ENCODE assay signal across 13 mouse cellular contexts in genomic region chr4:147338032-147338610, GRCm38 (mm10). TPM values are rescaled to one million over a fixed set of nuclear protein-coding genes. Genes with fewer than 3 reads are reported as not detected.
DNase-seq lines count a peak whose midpoint lies in the region; ATAC-seq and TF ChIP-seq lines count a peak whose summit lies in the region.
"Had no signal": no experiment of that assay in that cellular context is flagged by ENCODE, and none has a peak within 500 bp of the region (broad histone marks: within the 10 kb centered on the region; RNA-seq: fewer than 3 reads in every experiment).

No protein-coding gene starts in this region.

- peaks cover 63% of the 10 kb centered on the region for H3K9me3 ChIP-seq in heart, embryonic 14.5 days (ENCODE audit: control insufficient read depth, low read length)
- peaks cover 61% of the 10 kb centered on the region for H3K9me3 ChIP-seq in liver, embryonic 12.5 days (replicated peaks)
- peaks cover 34% of the 10 kb centered on the region for H3K9me3 ChIP-seq in stomach, postnatal 0 days (ENCODE audit: control insufficient read depth, low read length)

- peak; percentile 58 for ATAC-seq in heart, embryonic 14.5 days (ENCODE audit: insufficient number of reproducible peaks, insufficient read depth, low FRiP score, low read depth)
- ATAC-seq in liver, embryonic 12.5 days: peak; percentile 35; the same call in 1 of the 2 replicates
- peak; percentile 52; the same call in 1 of the 2 replicates for ATAC-seq in stomach, postnatal 0 days (ENCODE audit: low FRiP score, low TSS enrichment)

- 60% methylated on average over 5 of the region's 5 CpGs for whole genome bisulfite sequencing in heart, embryonic 14.5 days
- 54% methylated on average over 5 of the region's 5 CpGs for WGBS in liver, embryonic 12.5 days (ENCODE audit: insufficient replicate concordance)
- WGBS in stomach, postnatal 0 days: 68% methylated on average over 5 of the region's 5 CpGs

- H3K4me2 ChIP-seq in heart, embryonic 14.5 days (ENCODE audit: low read length): no peak overlapping the region
- H3K4me2 ChIP-seq in liver, embryonic 12.5 days: no peak overlapping the region
- no peak overlapping the region for H3K4me2 ChIP-seq in stomach, postnatal 0 days (replicated peaks; ENCODE audit: low read depth)

- no peaks in the 10 kb centered on the region for H3K36me3 ChIP-seq in heart, embryonic 14.5 days (ENCODE audit: control insufficient read depth, insufficient read depth, low read length)
- no peaks in the 10 kb centered on the region for H3K36me3 ChIP-seq in liver, embryonic 12.5 days
- H3K36me3 ChIP-seq in stomach, postnatal 0 days (ENCODE audit: control insufficient read depth, insufficient read depth, low read length): no peaks in the 10 kb centered on the region

- TF ChIP-seq CTCF in stomach, postnatal 0 days (IDR thresholded peaks at IDR 0.05; ENCODE audit: low read depth): no peak

- no peak overlapping the region for H3K4me3 ChIP-seq in heart, embryonic 14.5 days (ENCODE audit: control insufficient read depth in 1 of 2, insufficient read depth in 1 of 2, low read depth in 1 of 2, low read length in 2 of 2)
- H3K4me3 ChIP-seq in liver, embryonic 12.5 days: no peak overlapping the region
- no peak overlapping the region for H3K4me3 ChIP-seq in stomach, postnatal 0 days (ENCODE audit: low read depth, low read length)

- no peak for DNase-seq in heart, adult 8-10 months (ENCODE audit: low spot score)
- DNase-seq in lung, postnatal 10 days: peak; percentile 14
- no peak for DNase-seq in lung, postnatal 25 days (ENCODE audit: low spot score)
- peak; percentile 15 for DNase-seq in stomach, postnatal 0 days (ENCODE audit: low spot score)
- no peak for DNase-seq in frontal cortex, postnatal 36 days (ENCODE audit: low spot score in 2 of 2)
- DNase-seq: cerebellum, adult 11-12 months; thymus, postnatal 25 days had no signal

- H3K27me3 ChIP-seq in heart, embryonic 14.5 days (ENCODE audit: control insufficient read depth, insufficient read depth, low read length): no peaks in the 10 kb centered on the region
- no peaks in the 10 kb centered on the region for H3K27me3 ChIP-seq in liver, embryonic 12.5 days (replicated peaks)
- no peaks in the 10 kb centered on the region for H3K27me3 ChIP-seq in stomach, postnatal 0 days (ENCODE audit: control insufficient read depth, insufficient read depth, low read length)

- no peak overlapping the region for H3K9ac ChIP-seq in heart, embryonic 14.5 days (ENCODE audit: low read length)
- H3K9ac ChIP-seq in liver, embryonic 12.5 days: no peak overlapping the region
- no peak overlapping the region for H3K9ac ChIP-seq in stomach, postnatal 0 days (ENCODE audit: low read length)

- no peak overlapping the region for H3K27ac ChIP-seq in heart, embryonic 14.5 days (replicated peaks in 1 of 2; ENCODE audit: control insufficient read depth in 1 of 2, insufficient read depth in 1 of 2, low read depth in 2 of 2, low read length in 2 of 2)
- H3K27ac ChIP-seq in liver, embryonic 12.5 days: no peak overlapping the region
- H3K27ac ChIP-seq in stomach, postnatal 0 days (replicated peaks): no peak overlapping the region

- TF ChIP-seq EP300 in stomach, postnatal 0 days (optimal IDR thresholded peaks at IDR 0.05): no peak

- H3K4me1 ChIP-seq in heart, embryonic 14.5 days (ENCODE audit: control insufficient read depth in 2 of 2, insufficient read depth in 2 of 2, low read length in 2 of 2): no peaks in the 10 kb centered on the region
- H3K4me1 ChIP-seq in liver, embryonic 12.5 days: no peaks in the 10 kb centered on the region
- H3K4me1 ChIP-seq in stomach, postnatal 0 days (replicated peaks; ENCODE audit: control insufficient read depth, insufficient read depth): no peaks in the 10 kb centered on the region

RNA-seq across cellular contexts. Expression of gene Zfp978, which starts 23.0 kb away (rescaled TPM):
- 0.19 TPM in 1 of 2 replicates, not detected in the other for polyA plus RNA-seq in heart, embryonic 14.5 days (2014; fragmentation: Nextera tagmentation; extraction: Ambion mirVana)
- total RNA-seq in heart, adult 8-10 months (2022): under 1 TPM in 1 of 4 experiments, not detected in 3; 0.98 TPM
- polyA plus RNA-seq in liver, embryonic 12.5 days (2016; fragmentation: Nextera tagmentation; extraction: Ambion mirVana): 0.26 and 0.32 TPM in 2 replicates
- not detected in 2 replicates for polyA plus RNA-seq in stomach, postnatal 0 days (2015; fragmentation: Nextera tagmentation; extraction: Ambion mirVana)
- total RNA-seq: liver, adult 2 months had no signal
- polyA plus RNA-seq: gonadal fat pad, adult 2 months; large intestine, adult 2 months; liver, adult 2 months; small intestine, adult 2 months had no signal

RNA-seq across cellular contexts. Expression of gene Zfp988, which starts 32.6 kb away (rescaled TPM):
- not detected in 2 replicates for polyA plus RNA-seq in heart, embryonic 14.5 days (2014; fragmentation: Nextera tagmentation; extraction: Ambion mirVana)
- total RNA-seq in heart, adult 8-10 months (2022): not detected
- 0.19 and 0.20 TPM in 2 replicates for polyA plus RNA-seq in liver, embryonic 12.5 days (2016; fragmentation: Nextera tagmentation; extraction: Ambion mirVana)
- 0.05 and 0.16 TPM in 2 replicates for polyA plus RNA-seq in stomach, postnatal 0 days (2015; fragmentation: Nextera tagmentation; extraction: Ambion mirVana)
- total RNA-seq: liver, adult 2 months had no signal
- polyA plus RNA-seq: gonadal fat pad, adult 2 months; large intestine, adult 2 months; liver, adult 2 months; small intestine, adult 2 months had no signal

Comparison
In these comparisons a context has a peak if more than half of its experiments do, and no peak if none do; other contexts are left out.
1. DNase-seq: peak in lung, postnatal 10 days (single experiment) and stomach, postnatal 0 days (single experiment); none in heart, adult 8-10 months (single experiment), lung, postnatal 25 days (single experiment) and frontal cortex, postnatal 36 days (0 of 2).
2. Peak in every context shown above with its lines, with median percentiles within 50 percentile points of each other: ATAC-seq.